Mouse (Mus musculus) T-cell, adult 2 months (primary cell): ENCODE results near the gene Sertad3.

ENCODE experiments used
- DNase-seq: peaks from one replicate; pipeline ENCODE4 v3.0.0; 2022; ENCODE audit warnings: low spot score

Sertad3 gene

GRCm38 (mm10) chr7:27467648-27468047, 5.9 kb upstream of the Sertad3 start:
- no peak for DNase-seq

DNA sequence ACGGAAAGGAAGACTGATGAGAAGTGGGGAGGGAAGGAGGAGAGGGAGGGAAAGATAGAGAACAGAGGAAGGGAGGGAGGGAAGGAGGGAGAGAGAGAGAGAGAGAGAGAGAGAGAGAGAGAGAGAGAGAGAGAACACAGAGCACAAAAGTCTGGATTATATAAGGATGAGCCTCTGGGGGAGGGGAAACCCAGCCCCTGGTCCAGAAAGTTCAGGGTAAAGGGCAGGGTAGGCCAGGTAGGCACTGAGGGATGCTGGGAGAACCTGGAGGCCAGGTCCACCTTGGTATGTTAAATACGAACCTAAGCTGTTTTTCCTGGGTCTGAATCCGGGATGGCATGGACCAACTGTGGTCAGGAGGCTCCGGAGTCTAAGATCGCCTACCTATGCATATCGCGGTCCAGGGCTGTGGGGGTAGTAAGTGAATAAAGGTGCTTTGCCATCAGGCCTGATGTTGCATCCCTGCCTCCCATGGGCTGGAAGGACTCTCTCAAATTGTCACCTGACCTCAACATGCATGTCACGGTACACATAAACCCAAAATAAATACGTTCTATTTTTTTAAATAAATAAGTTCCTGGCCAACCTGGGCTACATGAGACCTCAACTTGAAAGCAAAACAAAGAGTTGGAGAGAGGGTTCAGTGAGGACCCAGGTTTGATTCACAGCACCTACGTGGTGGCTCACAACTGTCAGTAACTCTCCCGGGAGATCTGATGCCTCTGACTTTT, 2.0 kb upstream of the Sertad3 start:
- no peak for DNase-seq

GRCm38 (mm10) chr7:27472596-27472995, 972 bp upstream of the Sertad3 start:
- no peak for DNase-seq

GRCm38 (mm10) chr7:27473835-27474489, 394 bp downstream of the Sertad3 start:
- DNase-seq, result no peak

DNA sequence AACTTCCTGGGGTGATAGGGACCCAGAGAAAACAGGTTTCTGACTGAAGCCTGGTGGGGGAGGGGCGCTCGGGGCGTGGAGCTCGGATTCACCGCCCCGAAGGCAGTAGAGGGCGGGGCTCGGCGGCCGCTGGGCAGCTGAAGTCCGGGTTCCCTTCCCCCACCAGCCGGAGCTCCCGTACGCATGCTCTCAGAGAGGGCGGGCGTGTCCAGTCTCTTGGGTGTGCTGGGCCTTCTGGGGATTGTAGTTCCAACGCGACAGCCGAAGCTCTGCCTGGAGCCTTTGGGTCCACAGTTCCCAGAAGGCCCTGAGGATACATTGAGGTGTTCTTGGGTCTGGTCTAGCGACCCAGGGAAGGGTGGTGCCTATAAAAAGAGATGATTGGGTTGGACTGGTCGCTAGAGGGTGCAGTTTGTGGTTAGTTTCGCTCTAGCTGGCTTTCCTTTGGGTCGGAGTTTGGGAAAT, 954 bp downstream of the Sertad3 start:
- peak; percentile 91 for DNase-seq

DNA sequence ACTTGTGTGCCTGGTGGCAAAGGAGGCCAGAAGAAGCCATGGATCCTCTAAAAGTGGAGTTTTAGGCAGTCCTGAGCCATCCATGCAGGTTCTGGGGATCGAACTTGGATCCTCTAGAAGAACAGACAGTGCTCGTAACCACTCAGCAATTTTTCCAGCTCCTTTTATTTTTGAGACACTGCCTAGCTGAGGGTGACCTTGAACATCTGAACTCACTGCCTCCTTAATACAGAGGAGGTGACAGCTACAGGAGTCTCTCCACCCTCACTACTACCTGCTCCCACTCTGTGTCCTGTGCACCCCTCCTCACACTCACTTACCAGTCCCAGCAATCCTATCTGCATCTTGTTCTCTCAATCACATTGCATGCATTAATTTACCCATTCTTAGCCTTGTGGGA, 2.0 kb downstream of the Sertad3 start:
- DNase-seq, result no peak

DNA sequence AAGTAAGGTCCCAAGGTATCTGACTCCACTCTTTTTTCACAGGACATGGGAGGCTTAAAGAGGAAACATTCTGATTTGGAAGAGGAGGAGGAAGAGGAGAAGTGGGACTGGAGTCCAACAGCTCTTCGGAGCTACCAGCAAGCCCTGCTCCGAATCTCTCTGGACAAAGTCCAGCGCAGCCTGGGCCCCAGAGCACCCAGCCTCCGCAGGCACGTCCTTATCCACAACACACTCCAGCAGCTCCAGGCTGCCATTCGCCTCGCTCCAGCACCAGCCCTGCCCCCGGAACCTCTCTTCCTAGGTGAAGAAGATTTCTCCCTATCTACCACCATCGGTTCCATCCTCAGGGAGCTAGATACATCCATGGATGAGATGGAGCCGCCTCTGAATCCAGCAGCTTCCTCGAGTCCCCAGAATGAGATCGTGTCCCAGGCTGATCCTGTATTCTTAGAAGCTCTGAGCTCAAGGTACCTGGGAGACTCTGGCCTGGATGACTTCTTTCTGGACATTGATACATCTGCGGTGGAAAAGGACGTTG, 2.6 kb downstream of the Sertad3 start:
- no peak for DNase-seq

- no peak for DNase-seq
Measured at GRCm38 (mm10) chr7:27478561-27478960, 5.0 kb downstream of the Sertad3 start.

DNA sequence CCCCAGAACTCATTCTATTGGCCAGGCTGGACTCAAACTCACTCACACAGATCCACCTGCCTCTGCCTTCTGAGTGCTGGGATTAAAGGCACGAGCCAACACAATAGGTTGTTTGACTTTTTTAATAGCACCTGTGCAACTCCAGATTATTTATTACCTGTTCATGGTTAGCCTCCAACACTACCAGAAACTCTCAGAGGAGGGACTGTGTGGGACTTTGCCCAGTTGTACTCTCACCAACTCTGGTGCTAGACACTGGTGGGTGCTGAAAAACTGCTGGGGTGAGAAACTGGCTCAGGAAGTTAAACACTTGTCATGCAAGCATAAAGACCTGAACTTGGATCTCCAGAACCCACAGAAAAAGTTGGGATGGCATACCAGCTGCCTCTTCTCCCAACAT, 6.2 kb downstream of the Sertad3 start:
- DNase-seq, result no peak

DNA sequence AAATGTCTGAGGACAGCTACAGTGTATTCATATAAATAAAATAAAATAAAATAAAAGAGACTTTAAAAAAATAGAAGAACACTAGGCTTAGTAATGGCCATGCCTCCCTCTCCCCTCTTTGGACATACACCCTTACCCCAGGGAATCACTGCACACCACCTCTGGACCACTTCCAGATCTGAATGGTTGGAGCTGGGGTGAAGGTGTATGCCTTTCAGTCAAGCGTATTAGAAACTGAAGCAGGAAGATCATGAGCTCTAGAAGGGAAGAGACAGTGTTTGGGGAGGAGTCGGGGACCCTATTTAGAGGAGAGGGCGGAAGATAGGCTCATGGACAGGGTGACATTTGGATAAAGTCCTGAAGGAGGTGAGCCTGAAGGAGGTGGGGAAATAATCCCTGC, 6.9 kb downstream of the Sertad3 start:
- DNase-seq, result no peak

- DNase-seq, result no peak
Measured at GRCm38 (mm10) chr7:27480927-27481626, 7.5 kb downstream of the Sertad3 start.

GRCm38 (mm10) chr7:27481627-27481969, 8.0 kb downstream of the Sertad3 start:
- peak; percentile 75 for DNase-seq

DNA sequence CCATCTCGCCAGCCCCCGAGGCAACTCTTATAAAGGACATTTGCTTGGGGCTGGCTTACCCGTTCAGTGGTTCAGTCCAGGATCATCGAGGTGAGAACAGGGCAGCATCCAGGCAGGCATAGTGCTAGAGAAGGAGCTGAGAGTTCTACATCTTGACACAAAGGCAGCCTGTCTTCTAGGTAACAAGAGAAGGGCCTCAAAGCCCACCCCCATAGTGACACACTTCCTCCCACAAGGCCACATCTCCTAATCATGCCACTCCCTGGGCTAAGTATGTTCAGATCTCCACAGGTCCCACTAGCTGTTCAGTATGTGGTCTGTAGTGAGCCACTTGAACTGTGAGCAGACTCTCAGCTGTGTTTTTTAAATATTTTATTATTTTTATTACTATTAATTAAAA, 10.3 kb downstream of the Sertad3 start:
- no peak for DNase-seq

- DNase-seq, result no peak
Measured at GRCm38 (mm10) chr7:27486102-27486769, 12.7 kb downstream of the Sertad3 start.

- peak; percentile 100 for DNase-seq
Measured at GRCm38 (mm10) chr7:27486770-27487697, 13.5 kb downstream of the Sertad3 start, which contains the start of gene Sertad1. Sertad1 (plus strand) TSS chr7:27486910.

DNA sequence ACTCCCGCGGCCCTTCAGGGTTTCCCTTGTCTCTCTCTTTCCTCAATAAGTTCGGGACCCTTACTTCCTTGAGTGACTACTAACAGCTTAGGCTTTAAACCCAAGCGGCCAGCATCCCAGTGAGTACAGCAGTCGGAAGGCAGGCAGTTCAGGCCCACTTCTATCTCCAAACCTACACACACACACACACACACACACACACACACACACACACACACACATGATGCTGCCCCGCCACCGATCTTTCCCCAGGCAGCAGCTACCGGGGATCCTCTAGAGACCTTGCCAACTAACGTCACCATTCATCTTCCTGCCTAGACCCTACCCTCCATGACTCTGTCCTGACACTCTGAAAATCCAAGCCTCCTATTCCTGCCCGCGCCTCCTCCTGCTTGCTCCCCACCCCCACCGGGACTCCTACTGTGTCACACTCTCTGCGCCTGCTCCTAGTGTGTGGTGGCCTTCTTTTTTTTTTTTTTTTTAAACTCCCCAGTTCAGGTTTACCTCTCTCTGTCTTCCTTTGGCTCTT, 14.2 kb downstream of the Sertad3 start:
- DNase-seq, result peak; percentile 20

- no peak for DNase-seq
Measured at GRCm38 (mm10) chr7:27489270-27489869, 15.8 kb downstream of the Sertad3 start.

GRCm38 (mm10) chr7:27490227-27490542, 16.6 kb downstream of the Sertad3 start:
- no peak for DNase-seq

- peak; percentile 84 for DNase-seq
Measured at GRCm38 (mm10) chr7:27490543-27491329, 17.2 kb downstream of the Sertad3 start.

GRCm38 (mm10) chr7:27491856-27492255, 18.3 kb downstream of the Sertad3 start:
- no peak for DNase-seq
